Mouse (Mus musculus) gonadal fat pad, adult 2 months (tissue): ENCODE results near the gene Epas1. TPM values are rescaled to one million over a fixed set of nuclear protein-coding genes. Genes with fewer than 3 reads are reported as not detected.

ENCODE experiments used
- DNase-seq: peaks from one replicate; pipeline ENCODE4 v3.0.0-alpha.2; 2012; ENCODE audit warnings: low read depth
- polyA plus RNA-seq: library from polyadenylated mRNA; depleted of rRNA; stranded (reverse); fragments of >200 nt; gene quantifications from 2 replicates; pipeline ENCODE4 v1.2.3, GENCODE M21; 2012; rRNA removed

Epas1 gene
- polyA plus RNA-seq, 1 experiment = 66.6 TPM

GRCm38 (mm10) chr17:86827391-86828165, 74.1 kb downstream of the Epas1 start:
- no peak for DNase-seq

- DNase-seq = no peak
These were observed 75.0 kb downstream of the Epas1 start for GRCm38 (mm10) chr17:86828500-86828899.

GRCm38 (mm10) chr17:86829383-86830175, 76.1 kb downstream of the Epas1 start:
- DNase-seq = no peak

- no peak for DNase-seq
These were observed 77.4 kb downstream of the Epas1 start for GRCm38 (mm10) chr17:86830893-86831292.

GRCm38 (mm10) chr17:86832562-86833327, 79.2 kb downstream of the Epas1 start:
- DNase-seq = no peak

GRCm38 (mm10) chr17:86833945-86834344, 80.4 kb downstream of the Epas1 start:
- no peak for DNase-seq

- DNase-seq = no peak
These were observed 85.8 kb downstream of the Epas1 start for GRCm38 (mm10) chr17:86839308-86839707.

- DNase-seq = no peak
These were observed 97.3 kb downstream of the Epas1 start for GRCm38 (mm10) chr17:86850700-86851337.

GRCm38 (mm10) chr17:86851782-86852181, 98.3 kb downstream of the Epas1 start:
- no peak for DNase-seq

- no peak for DNase-seq
These were observed 99.1 kb downstream of the Epas1 start for GRCm38 (mm10) chr17:86852591-86853031.

- DNase-seq = no peak
These were observed 117.1 kb downstream of the Epas1 start for GRCm38 (mm10) chr17:86870586-86870985.

- DNase-seq = no peak
These were observed 119.1 kb downstream of the Epas1 start for GRCm38 (mm10) chr17:86872643-86873042.

GRCm38 (mm10) chr17:86876940-86877339, 123.4 kb downstream of the Epas1 start:
- DNase-seq = no peak

- DNase-seq = no peak
These were observed 124.2 kb downstream of the Epas1 start for GRCm38 (mm10) chr17:86877747-86878146.

GRCm38 (mm10) chr17:86880056-86880455, 126.6 kb downstream of the Epas1 start:
- DNase-seq = no peak

GRCm38 (mm10) chr17:86880461-86881044, 127.1 kb downstream of the Epas1 start:
- no peak for DNase-seq

Other genes with a start within 250 kb of the Epas1 start
- gene Gm10309, start 248.5 kb upstream of the Epas1 start, polyA plus RNA-seq = 0.12 and 0.30 TPM in 2 replicates
- 1.7 and 3.3 TPM in 2 replicates for gene Tmem247, start 163.6 kb downstream of the Epas1 start, polyA plus RNA-seq
- 0.32 TPM in 1 of 2 replicates, not detected in the other for gene Atp6v1e2, start 194.2 kb downstream of the Epas1 start, polyA plus RNA-seq
- 48.6 and 68.2 TPM in 2 replicates for gene Rhoq, start 209.4 kb downstream of the Epas1 start, polyA plus RNA-seq